Mouse (Mus musculus): ENCODE data around the gene Phf21a. TPM values are rescaled to one million over a fixed set of nuclear protein-coding genes. Genes with fewer than 3 reads are reported as not detected.

The Phf21a gene
- polyA plus RNA-seq, 1 experiment from 2014 or later: 17.9 TPM

DNA sequence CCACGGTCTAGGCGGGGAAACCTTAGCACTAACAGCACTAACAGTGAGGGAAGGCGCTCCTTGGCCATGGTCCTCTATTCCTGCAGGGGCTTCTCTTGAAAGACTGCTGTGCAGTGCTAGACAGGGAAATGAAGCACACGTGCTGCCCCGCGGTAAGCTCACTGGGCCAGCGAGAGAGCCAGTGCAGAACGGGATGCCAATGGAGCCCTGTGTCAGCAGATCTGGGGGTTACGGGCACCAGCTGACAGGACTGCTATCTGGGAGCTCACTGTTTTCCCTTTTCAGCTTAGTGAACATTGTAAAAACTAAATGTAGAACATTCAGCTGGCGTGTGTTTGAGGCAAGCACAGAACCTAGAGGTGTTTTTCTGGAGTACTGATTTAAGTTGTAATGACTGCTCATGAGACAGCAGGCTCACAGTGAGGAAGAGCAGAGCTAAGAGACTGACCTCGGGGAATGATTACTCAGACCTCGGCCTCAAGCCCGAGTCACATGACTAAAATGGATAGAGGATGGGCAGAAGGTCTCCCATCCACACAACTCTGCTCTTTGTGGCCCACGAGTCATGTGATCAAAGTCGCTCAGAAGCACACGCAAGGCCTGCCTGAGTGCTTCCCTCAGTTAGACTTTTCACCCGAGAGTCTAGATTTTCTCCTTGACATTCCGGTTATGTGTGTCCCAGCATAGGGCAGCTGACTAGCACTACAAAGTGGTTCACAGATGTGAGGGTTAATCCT, 315.6 kb downstream of the Phf21a start:
- no peaks in the 10 kb centered on the region for H3K4me1 ChIP-seq (ENCODE audit: control insufficient read depth, insufficient read depth, low read length)
- H3K4me3 ChIP-seq (ENCODE audit: low read length): no peak overlapping the region
- H3K27ac ChIP-seq (ENCODE audit: low read length): no peak overlapping the region
- H3K27me3 ChIP-seq (replicated peaks; ENCODE audit: control insufficient read depth, insufficient read depth, low read length): no peaks in the 10 kb centered on the region
- H3K9me3 ChIP-seq (ENCODE audit: control insufficient read depth, low read length): no peaks in the 10 kb centered on the region
- 88% methylated on average over 18 of the region's 18 CpGs for WGBS
- ATAC-seq: no peak
- H3K9ac ChIP-seq (ENCODE audit: low read depth, low read length): no peak overlapping the region
- H3K36me3 ChIP-seq (ENCODE audit: control insufficient read depth, insufficient read depth, low read length): peaks cover 16% of the 10 kb centered on the region
- H3K4me2 ChIP-seq (ENCODE audit: low read depth, low read length): no peak overlapping the region

DNA sequence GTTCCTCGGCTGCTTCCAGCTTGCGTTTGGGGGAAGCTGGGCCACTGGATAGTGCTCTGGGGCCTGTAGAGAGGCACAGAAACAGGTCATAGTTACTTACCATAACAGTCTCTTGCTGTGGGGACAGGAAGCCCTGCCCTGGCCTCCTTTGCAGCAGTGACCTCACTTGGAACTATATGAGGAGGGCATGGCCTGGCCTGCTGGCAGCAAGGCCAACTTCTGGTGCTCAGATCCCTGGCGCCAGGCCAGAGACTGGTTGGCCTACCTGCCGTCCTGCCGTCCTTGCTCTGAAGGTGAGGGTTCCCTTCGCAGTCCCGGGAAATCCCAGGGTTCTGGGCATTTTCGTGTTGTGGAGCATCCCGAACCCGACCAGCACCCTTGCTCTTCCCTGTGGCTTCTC, 318.8 kb downstream of the Phf21a start:
- H3K4me3 ChIP-seq (ENCODE audit: low read length): no peak overlapping the region
- H3K9me3 ChIP-seq (ENCODE audit: control insufficient read depth, low read length): no peaks in the 10 kb centered on the region
- H3K27ac ChIP-seq (ENCODE audit: low read length): no peak overlapping the region
- 89% methylated on average over 10 of the region's 10 CpGs for WGBS
- H3K36me3 ChIP-seq (ENCODE audit: control insufficient read depth, insufficient read depth, low read length): peaks cover 16% of the 10 kb centered on the region
- H3K27me3 ChIP-seq (replicated peaks; ENCODE audit: control insufficient read depth, insufficient read depth, low read length): no peaks in the 10 kb centered on the region
- no peak for ATAC-seq
- no peaks in the 10 kb centered on the region for H3K4me1 ChIP-seq (ENCODE audit: control insufficient read depth, insufficient read depth, low read length)
- no peak overlapping the region for H3K4me2 ChIP-seq (ENCODE audit: low read depth, low read length)
- no peak overlapping the region for H3K9ac ChIP-seq (ENCODE audit: low read depth, low read length)

MicroRNAs within 50 kb of the gene (microRNA counts, 519-probe panel; counts per million panel counts)
- microRNA mmu-miR-1955: 3,034 counts per million, percentile 77 among the panel's probes with 10 or more counts

Small RNA genes lying within 50 kb of the gene (microRNA-seq; reads per million reads assigned to microRNA genes)
- gene Mir1955 (21.9 reads per million, percentile 30 among the genes with 10 or more reads in this experiment), gene Mir7000 (not detected)

Other genes with a start within 250 kb of the Phf21a start
- 0.23 and 0.33 TPM in 2 replicates for gene Chrm4, start 165.9 kb upstream of the Phf21a start, polyA plus RNA-seq (2015; fragmentation: Nextera tagmentation; extraction: Ambion mirVana)
- 370 and 437 TPM in 2 replicates for gene Mdk, start 160.8 kb upstream of the Phf21a start, polyA plus RNA-seq (2015; fragmentation: Nextera tagmentation; extraction: Ambion mirVana)
- gene Gm9821, start 147.4 kb upstream of the Phf21a start, polyA plus RNA-seq (2015; fragmentation: Nextera tagmentation; extraction: Ambion mirVana): 0.28 and 0.55 TPM in 2 replicates
- gene Dgkz, start 117.3 kb upstream of the Phf21a start, polyA plus RNA-seq (2015; fragmentation: Nextera tagmentation; extraction: Ambion mirVana): 46.4 and 66.7 TPM in 2 replicates
- gene Creb3l1, start 68.6 kb upstream of the Phf21a start, polyA plus RNA-seq (2015; fragmentation: Nextera tagmentation; extraction: Ambion mirVana): 16.6 and 17.6 TPM in 2 replicates

All from intestine, embryonic 16.5 days (tissue).